Mouse (Mus musculus) ES-E14 (cell line): ENCODE data around the gene Cyfip2.

ENCODE experiments used
- CHD2 ChIP-seq: IDR thresholded peaks from 2 replicates; pipeline ENCODE4 v1.6.1; 2014; ENCODE audit warnings: mild to moderate bottlenecking, low read depth, low read length, inconsistent platforms
- HCFC1 ChIP-seq: IDR thresholded peaks from 2 replicates; pipeline ENCODE4 v1.6.1; 2012; ENCODE audit warnings: low read length, inconsistent platforms, borderline replicate concordance; ENCODE audit not compliant: insufficient read depth
- MAFK ChIP-seq: IDR thresholded peaks from 2 replicates; pipeline ENCODE4 v1.6.1; 2014; ENCODE audit warnings: mild to moderate bottlenecking, low read depth, low read length, inconsistent platforms; ENCODE audit not compliant: insufficient read depth
- ZC3H11A ChIP-seq: IDR thresholded peaks from 2 replicates; pipeline ENCODE4 v1.6.1; 2012; ENCODE audit warnings: low read depth, mild to moderate bottlenecking, inconsistent platforms, low read length, borderline replicate concordance

- TF ChIP-seq HCFC1 (no peak), ZC3H11A (no peak), CHD2 (no peak), MAFK (no peak)
Measured at GRCm38 (mm10) chr11:46244731-46245604, 67.7 kb downstream of the Cyfip2 start.
